In the genomic region with DNA sequence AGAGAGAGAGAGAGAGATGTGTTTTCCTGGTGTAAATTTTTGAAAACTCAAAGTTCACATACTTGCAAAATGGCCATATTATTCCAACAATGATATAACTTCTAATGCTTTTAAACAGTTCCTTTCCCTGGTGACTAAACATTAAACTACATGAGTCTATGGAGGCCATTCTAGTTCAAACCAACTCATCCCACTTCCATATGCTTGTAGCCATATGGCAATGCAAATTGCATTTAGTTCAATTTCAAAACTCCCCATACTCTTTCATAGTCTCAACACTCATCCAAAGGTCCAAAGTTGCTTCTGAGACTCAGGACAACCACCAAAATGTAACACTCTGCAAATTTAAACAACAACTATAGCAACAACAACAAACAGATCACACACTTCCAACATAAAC, we compare ENCODE assay signal across 22 mouse cellular contexts.
DNase-seq lines count a peak whose midpoint lies in the region; ATAC-seq lines count a peak whose summit lies in the region.
"Had no signal": no experiment of that assay in that cellular context is flagged by ENCODE, and none has a peak within 500 bp of the region (broad histone marks: within the 10 kb centered on the region; RNA-seq: fewer than 3 reads in every experiment).

No protein-coding gene starts in this region.

- no peak for DNase-seq in frontal cortex, postnatal 10 days (ENCODE audit: low spot score in 2 of 2)
- DNase-seq in brain, adult 2 months (ENCODE audit: low read depth, low spot score), result peak; percentile 59
- peak; percentile 54 for DNase-seq in telencephalon, adult 2 months (ENCODE audit: low read depth, low spot score)
- no peak for DNase-seq in cerebellum, adult 11 months
- DNase-seq: adrenal gland, adult 2 months; adrenal gland, adult 8-10 months; adrenal gland, postnatal 10 days; adrenal gland, postnatal 14 days; adrenal gland, postnatal 25 days; adrenal gland, postnatal 36 days; B cell, adult 2 months; cerebellum, adult 11-12 months; cerebellum, adult 18-20 months; cerebellum, adult 2 months; cerebellum, adult 8-10 months had no signal

- H3K36me3 ChIP-seq in hindbrain, embryonic 12.5 days, result no peaks in the 10 kb centered on the region
- H3K36me3 ChIP-seq: G1E had no signal

- no peaks in the 10 kb centered on the region for H3K9me3 ChIP-seq in hindbrain, embryonic 12.5 days (replicated peaks)

- no peak overlapping the region for H3K9ac ChIP-seq in hindbrain, embryonic 12.5 days

- H3K27ac ChIP-seq in hindbrain, embryonic 12.5 days, result no peak overlapping the region

- H3K27me3 ChIP-seq in hindbrain, embryonic 12.5 days, result no peaks in the 10 kb centered on the region
- H3K27me3 ChIP-seq: CH12.LX, Patski had no signal

- no peaks in the 10 kb centered on the region for H3K4me1 ChIP-seq in hindbrain, embryonic 12.5 days

- no peak overlapping the region for H3K4me2 ChIP-seq in hindbrain, embryonic 12.5 days (replicated peaks)

- H3K4me3 ChIP-seq in hindbrain, embryonic 12.5 days, result no peak overlapping the region

- peak; percentile 87 for ATAC-seq in frontal cortex, adult (ENCODE audit: low TSS enrichment)
- no peak for ATAC-seq in hindbrain, embryonic 12.5 days (ENCODE audit: low FRiP score)
- ATAC-seq: activated CD4-positive, CD25-positive, alpha-beta regulatory T cell, adult 4 months; CD4-positive, CD25-positive, alpha-beta regulatory T cell, adult 4 months; Patski had no signal

Comparison
In these comparisons a context has a peak if more than half of its experiments do, and no peak if none do; other contexts are left out.
1. DNase-seq: peak in brain, adult 2 months (single experiment) and telencephalon, adult 2 months (single experiment); none in frontal cortex, postnatal 10 days (0 of 2) and cerebellum, adult 11 months (single experiment).